Mouse (Mus musculus): Measurements from ENCODE around the gene Rbfox3. TPM values are rescaled to one million over a fixed set of nuclear protein-coding genes. Genes with fewer than 3 reads are reported as not detected.

Gene Rbfox3
- polyA plus RNA-seq, 1 experiment from 2014 or later: 1.7 TPM

- H3K4me1 ChIP-seq (replicated peaks; ENCODE audit: control insufficient read depth, insufficient read depth, low read length): no peaks in the 10 kb centered on the region
- H3K9me3 ChIP-seq (ENCODE audit: control insufficient read depth, low read length): no peaks in the 10 kb centered on the region
- no peak for ATAC-seq (replicated peaks; ENCODE audit: low FRiP score, low TSS enrichment, low read depth)
- H3K4me3 ChIP-seq (ENCODE audit: low read depth, low read length): no peak overlapping the region
- no peaks in the 10 kb centered on the region for H3K36me3 ChIP-seq (ENCODE audit: control insufficient read depth, insufficient read depth, low read length)
- no peak overlapping the region for H3K27ac ChIP-seq (ENCODE audit: low read depth)
- no peak overlapping the region for H3K4me2 ChIP-seq (ENCODE audit: low read length)
- H3K27me3 ChIP-seq (replicated peaks; ENCODE audit: control insufficient read depth, insufficient read depth, low read length): no peaks in the 10 kb centered on the region
- 73% methylated on average over 6 of the region's 6 CpGs for WGBS
- no peak overlapping the region for H3K9ac ChIP-seq (ENCODE audit: low read length)
- no peak for DNase-seq (ENCODE audit: low spot score)
Observed at GRCm38 (mm10) chr11:118544564-118544963, 366.8 kb downstream of the Rbfox3 start.

- no peak overlapping the region for H3K4me2 ChIP-seq (ENCODE audit: low read length)
- H3K36me3 ChIP-seq (ENCODE audit: control insufficient read depth, insufficient read depth, low read length): no peaks in the 10 kb centered on the region
- H3K27ac ChIP-seq (ENCODE audit: low read depth): no peak overlapping the region
- DNase-seq (ENCODE audit: low spot score) (no peak), ATAC-seq (replicated peaks; ENCODE audit: low FRiP score, low TSS enrichment, low read depth) (no peak)
- WGBS: 68% methylated on average over 7 of the region's 7 CpGs
- H3K9ac ChIP-seq (ENCODE audit: low read length): no peak overlapping the region
- no peaks in the 10 kb centered on the region for H3K4me1 ChIP-seq (replicated peaks; ENCODE audit: control insufficient read depth, insufficient read depth, low read length)
- H3K9me3 ChIP-seq (ENCODE audit: control insufficient read depth, low read length): no peaks in the 10 kb centered on the region
- H3K27me3 ChIP-seq (replicated peaks; ENCODE audit: control insufficient read depth, insufficient read depth, low read length): no peaks in the 10 kb centered on the region
- H3K4me3 ChIP-seq (ENCODE audit: low read depth, low read length): no peak overlapping the region
Observed at GRCm38 (mm10) chr11:118542906-118543305, 368.5 kb downstream of the Rbfox3 start.

- H3K9ac ChIP-seq (ENCODE audit: low read length): no peak overlapping the region
- peak; percentile 61 for DNase-seq (ENCODE audit: low spot score)
- no peak for ATAC-seq (replicated peaks; ENCODE audit: low FRiP score, low TSS enrichment, low read depth)
- no peaks in the 10 kb centered on the region for H3K36me3 ChIP-seq (ENCODE audit: control insufficient read depth, insufficient read depth, low read length)
- H3K9me3 ChIP-seq (ENCODE audit: control insufficient read depth, low read length): no peaks in the 10 kb centered on the region
- no peak overlapping the region for H3K27ac ChIP-seq (ENCODE audit: low read depth)
- WGBS: 39% methylated on average over 12 of the region's 12 CpGs
- no peak overlapping the region for H3K4me3 ChIP-seq (ENCODE audit: low read depth, low read length)
- no peaks in the 10 kb centered on the region for H3K4me1 ChIP-seq (replicated peaks; ENCODE audit: control insufficient read depth, insufficient read depth, low read length)
- no peaks in the 10 kb centered on the region for H3K27me3 ChIP-seq (replicated peaks; ENCODE audit: control insufficient read depth, insufficient read depth, low read length)
- no peak overlapping the region for H3K4me2 ChIP-seq (ENCODE audit: low read length)
Observed at GRCm38 (mm10) chr11:118540411-118541026, 370.9 kb downstream of the Rbfox3 start.

GRCm38 (mm10) chr11:118538008-118538407, 373.4 kb downstream of the Rbfox3 start:
- no peak for ATAC-seq (replicated peaks; ENCODE audit: low FRiP score, low TSS enrichment, low read depth)
- no peak overlapping the region for H3K4me3 ChIP-seq (ENCODE audit: low read depth, low read length)
- H3K27ac ChIP-seq (ENCODE audit: low read depth): no peak overlapping the region
- no peaks in the 10 kb centered on the region for H3K9me3 ChIP-seq (ENCODE audit: control insufficient read depth, low read length)
- H3K9ac ChIP-seq (ENCODE audit: low read length): no peak overlapping the region
- no peaks in the 10 kb centered on the region for H3K27me3 ChIP-seq (replicated peaks; ENCODE audit: control insufficient read depth, insufficient read depth, low read length)
- H3K4me1 ChIP-seq (replicated peaks; ENCODE audit: control insufficient read depth, insufficient read depth, low read length): no peaks in the 10 kb centered on the region
- no peak overlapping the region for H3K4me2 ChIP-seq (ENCODE audit: low read length)
- WGBS: 85% methylated on average over 11 of the region's 11 CpGs
- H3K36me3 ChIP-seq (ENCODE audit: control insufficient read depth, insufficient read depth, low read length): no peaks in the 10 kb centered on the region
- DNase-seq (ENCODE audit: low spot score): no peak

- Histone ChIP-seq H3K4me2 (ENCODE audit: low read length) (no peak overlapping the region), H3K27me3 (replicated peaks; ENCODE audit: control insufficient read depth, insufficient read depth, low read length) (no peaks in the 10 kb centered on the region), H3K9me3 (ENCODE audit: control insufficient read depth, low read length) (no peaks in the 10 kb centered on the region), H3K4me1 (replicated peaks; ENCODE audit: control insufficient read depth, insufficient read depth, low read length) (no peaks in the 10 kb centered on the region), H3K4me3 (ENCODE audit: low read depth, low read length) (no peak overlapping the region), H3K36me3 (ENCODE audit: control insufficient read depth, insufficient read depth, low read length) (no peaks in the 10 kb centered on the region), H3K27ac (ENCODE audit: low read depth) (no peak overlapping the region), H3K9ac (ENCODE audit: low read length) (no peak overlapping the region)
- peak; percentile 71 for DNase-seq (ENCODE audit: low spot score)
- 38% methylated on average over 18 of the region's 18 CpGs for WGBS
- no peak for ATAC-seq (replicated peaks; ENCODE audit: low FRiP score, low TSS enrichment, low read depth)
Observed at GRCm38 (mm10) chr11:118534382-118535092, 376.9 kb downstream of the Rbfox3 start.

- Histone ChIP-seq H3K9me3 (ENCODE audit: control insufficient read depth, low read length) (no peaks in the 10 kb centered on the region), H3K4me1 (replicated peaks; ENCODE audit: control insufficient read depth, insufficient read depth, low read length) (no peaks in the 10 kb centered on the region), H3K4me2 (ENCODE audit: low read length) (no peak overlapping the region), H3K36me3 (ENCODE audit: control insufficient read depth, insufficient read depth, low read length) (no peaks in the 10 kb centered on the region), H3K4me3 (ENCODE audit: low read depth, low read length) (no peak overlapping the region), H3K27ac (ENCODE audit: low read depth) (no peak overlapping the region), H3K9ac (ENCODE audit: low read length) (no peak overlapping the region), H3K27me3 (replicated peaks; ENCODE audit: control insufficient read depth, insufficient read depth, low read length) (no peaks in the 10 kb centered on the region)
- no peak for DNase-seq (ENCODE audit: low spot score)
- ATAC-seq (replicated peaks; ENCODE audit: low FRiP score, low TSS enrichment, low read depth): no peak
- 72% methylated on average over 8 of the region's 8 CpGs for WGBS
Observed at GRCm38 (mm10) chr11:118530313-118530712, 381.1 kb downstream of the Rbfox3 start.

GRCm38 (mm10) chr11:118528761-118529160, 382.6 kb downstream of the Rbfox3 start:
- Histone ChIP-seq H3K36me3 (ENCODE audit: control insufficient read depth, insufficient read depth, low read length) (no peaks in the 10 kb centered on the region), H3K4me2 (ENCODE audit: low read length) (no peak overlapping the region), H3K4me1 (replicated peaks; ENCODE audit: control insufficient read depth, insufficient read depth, low read length) (no peaks in the 10 kb centered on the region), H3K4me3 (ENCODE audit: low read depth, low read length) (no peak overlapping the region), H3K27me3 (replicated peaks; ENCODE audit: control insufficient read depth, insufficient read depth, low read length) (no peaks in the 10 kb centered on the region), H3K9ac (ENCODE audit: low read length) (no peak overlapping the region), H3K9me3 (ENCODE audit: control insufficient read depth, low read length) (no peaks in the 10 kb centered on the region), H3K27ac (ENCODE audit: low read depth) (no peak overlapping the region)
- 84% methylated on average over 9 of the region's 9 CpGs for WGBS
- ATAC-seq (replicated peaks; ENCODE audit: low FRiP score, low TSS enrichment, low read depth): no peak
- no peak for DNase-seq (ENCODE audit: low spot score)

GRCm38 (mm10) chr11:118525059-118525458, 386.3 kb downstream of the Rbfox3 start:
- Histone ChIP-seq H3K9ac (ENCODE audit: low read length) (no peak overlapping the region), H3K36me3 (ENCODE audit: control insufficient read depth, insufficient read depth, low read length) (no peaks in the 10 kb centered on the region), H3K9me3 (ENCODE audit: control insufficient read depth, low read length) (no peaks in the 10 kb centered on the region), H3K27me3 (replicated peaks; ENCODE audit: control insufficient read depth, insufficient read depth, low read length) (no peaks in the 10 kb centered on the region), H3K27ac (ENCODE audit: low read depth) (no peak overlapping the region), H3K4me3 (ENCODE audit: low read depth, low read length) (no peak overlapping the region), H3K4me2 (ENCODE audit: low read length) (no peak overlapping the region), H3K4me1 (replicated peaks; ENCODE audit: control insufficient read depth, insufficient read depth, low read length) (no peaks in the 10 kb centered on the region)
- ATAC-seq (replicated peaks; ENCODE audit: low FRiP score, low TSS enrichment, low read depth) (no peak), DNase-seq (ENCODE audit: low spot score) (no peak)
- WGBS: 34% methylated on average over 11 of the region's 11 CpGs

All from intestine, embryonic 14.5 days (tissue).